Mouse (Mus musculus) thymus, adult 2 months (tissue): ENCODE measurements around the gene Nudt22. TPM values are rescaled to one million over a fixed set of nuclear protein-coding genes. Genes with fewer than 3 reads are reported as not detected.

Experiments used
- DNase-seq: peaks from one replicate; pipeline ENCODE4 v3.0.0; 2021
- H3K27ac ChIP-seq: fragments of 200-500 bp; 2 replicates; pipeline ENCODE4 v1.5.1; 2012; ENCODE audit warnings: low read length, control low read depth; ENCODE audit not compliant: control insufficient read depth, insufficient read depth
- H3K27me3 ChIP-seq: fragments of 200-500 bp; 2 replicates; pipeline ENCODE4 v1.6.1; 2012; ENCODE audit warnings: mild to moderate bottlenecking, low read length, moderate library complexity, mixed read lengths; ENCODE audit not compliant: control insufficient read depth, insufficient read depth
- H3K36me3 ChIP-seq: fragments of 200-500 bp; 2 replicates; pipeline ENCODE4 v1.6.1; 2012; ENCODE audit warnings: mild to moderate bottlenecking, low read length, moderate library complexity; ENCODE audit not compliant: control insufficient read depth, insufficient read depth
- H3K4me1 ChIP-seq: fragments of 200-500 bp; replicated peaks from 2 replicates; pipeline ENCODE4 v1.6.1; 2012; ENCODE audit warnings: low read length; ENCODE audit not compliant: control insufficient read depth, insufficient read depth
- H3K4me3 ChIP-seq: fragments of 200-500 bp; 2 replicates; pipeline ENCODE4 v1.5.1; 2012; ENCODE audit warnings: mild to moderate bottlenecking, low read length, control low read depth, moderate library complexity; ENCODE audit not compliant: control insufficient read depth, insufficient read depth
- CTCF ChIP-seq: fragments of 200-500 bp; IDR thresholded peaks from 2 replicates; pipeline ENCODE4 v1.5.1; 2012; ENCODE audit warnings: mild to moderate bottlenecking, control low read depth, low read length, moderate library complexity, borderline replicate concordance; ENCODE audit not compliant: control insufficient read depth, poor library complexity, insufficient read depth; ENCODE audit errors: extremely low read depth
- POLR2A ChIP-seq: fragments of 200-500 bp; IDR thresholded peaks from 2 replicates; pipeline ENCODE4 v1.6.1; 2012; ENCODE audit warnings: mild to moderate bottlenecking, low read length, control low read depth, moderate library complexity; ENCODE audit not compliant: control insufficient read depth, poor library complexity, insufficient read depth; ENCODE audit errors: extremely low read depth
- WGBS: fragments of 180-500 bp; shearing (Covaris S2); methylation state at CpG from one replicate; pipeline ENCODE4 v1.1.7; 2018; 5-methylcytosine and 5-hydroxymethylcytosine counted together
- polyA plus RNA-seq: library from polyadenylated mRNA; depleted of rRNA; stranded (reverse); fragments of >200 nt; gene quantifications from 2 replicates; pipeline ENCODE4 v1.2.3, GENCODE M21; 2012

Gene Nudt22
- polyA plus RNA-seq, 1 experiment = 46.5 TPM

DNA sequence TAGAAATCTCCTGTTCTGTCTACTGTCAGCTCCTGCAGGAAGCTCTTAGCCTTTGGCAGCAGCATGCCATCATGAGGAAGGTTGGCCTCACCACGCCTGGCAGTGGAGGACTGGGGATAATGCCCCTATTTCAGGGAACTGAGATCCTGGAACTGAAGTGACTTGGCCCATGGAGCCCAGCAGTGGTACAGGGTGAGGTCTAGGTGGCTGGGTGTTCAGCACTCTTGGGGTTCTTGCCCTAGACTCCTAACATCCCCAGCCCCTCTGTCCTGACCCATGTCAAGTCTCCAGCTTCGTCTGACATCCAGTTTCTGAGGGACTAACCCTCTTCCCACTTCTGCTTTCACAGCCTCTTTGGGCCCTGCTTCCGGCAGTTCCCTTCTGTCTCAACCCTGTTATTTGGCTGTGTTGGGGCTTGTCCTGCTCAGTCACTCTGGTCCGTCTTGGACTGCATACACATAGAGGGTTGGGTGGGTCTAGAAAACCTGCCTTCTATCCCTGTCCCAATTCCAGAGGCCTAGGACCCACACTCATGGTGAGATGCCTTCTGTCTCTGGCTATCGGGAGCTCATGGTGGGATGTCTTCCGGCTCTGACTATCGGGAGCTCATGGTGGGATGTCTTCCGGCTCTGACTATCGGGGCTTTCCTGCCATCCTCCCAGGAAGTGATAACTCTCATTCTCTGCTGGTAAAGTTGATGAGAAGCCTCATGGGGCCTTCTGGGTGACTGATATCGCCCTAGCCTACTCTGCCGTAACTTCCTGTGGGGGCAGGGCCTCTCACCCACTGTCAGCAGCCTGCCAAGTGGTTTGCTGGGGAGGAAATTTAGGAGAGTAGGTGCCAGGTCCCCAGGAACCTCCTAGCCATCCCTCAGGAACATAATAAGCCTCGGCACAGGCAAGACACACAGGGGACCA is 21.9 kb upstream of the Nudt22 start:
- Histone ChIP-seq H3K27me3 (no peaks in the 10 kb centered on the region), H3K4me3 (peak overlapping the region; percentile 90), H3K4me1 (peaks cover 19% of the 10 kb centered on the region), H3K27ac (peak overlapping the region; percentile 93), H3K36me3 (peaks cover 38% of the 10 kb centered on the region)
- TF ChIP-seq CTCF (no peak), POLR2A (peak; percentile 4; the same call in 1 of the 2 replicates)
- WGBS = 14% methylated on average over 12 of the region's 12 CpGs
- DNase-seq = peak; percentile 57

DNA sequence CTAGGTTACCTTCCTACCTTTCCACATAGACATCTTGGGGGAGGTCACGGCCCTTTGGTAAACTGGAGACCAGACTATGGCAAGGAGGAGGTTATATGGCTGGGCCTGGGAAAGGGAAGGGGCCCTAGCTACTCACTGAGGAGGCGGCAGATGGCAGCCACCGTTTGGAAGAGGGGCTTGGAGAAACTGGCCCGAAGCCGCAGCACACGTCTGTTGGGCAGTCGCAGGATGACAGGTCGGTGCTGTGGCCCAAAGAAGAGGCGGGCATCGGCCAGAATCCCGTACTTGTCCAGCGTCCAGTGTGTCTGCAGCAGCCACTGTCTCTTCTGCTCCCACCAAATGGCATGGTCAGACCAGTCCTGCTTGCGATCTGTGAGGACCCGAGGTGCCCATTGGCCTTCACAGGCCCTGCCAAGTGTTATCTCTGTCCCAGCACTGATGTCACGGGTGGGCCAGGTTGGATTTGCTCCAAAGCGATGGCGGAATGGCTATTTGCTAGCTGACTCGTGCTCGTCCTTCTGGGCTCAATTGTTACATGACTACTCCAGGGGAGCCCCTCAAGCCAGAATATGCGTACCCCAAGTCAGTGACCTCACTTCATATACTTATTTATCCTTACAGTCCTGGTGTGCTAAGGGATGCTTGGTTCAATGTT is 18.7 kb upstream of the Nudt22 start:
- H3K36me3 ChIP-seq = peaks cover 25% of the 10 kb centered on the region
- TF ChIP-seq POLR2A = no peak
- no peak for TF ChIP-seq CTCF
- H3K4me3 ChIP-seq = no peak overlapping the region
- 98% methylated on average over 20 of the region's 20 CpGs for WGBS
- no peak overlapping the region for H3K27ac ChIP-seq
- H3K4me1 ChIP-seq = peaks cover 12% of the 10 kb centered on the region
- no peak for DNase-seq
- H3K27me3 ChIP-seq = no peaks in the 10 kb centered on the region

DNA sequence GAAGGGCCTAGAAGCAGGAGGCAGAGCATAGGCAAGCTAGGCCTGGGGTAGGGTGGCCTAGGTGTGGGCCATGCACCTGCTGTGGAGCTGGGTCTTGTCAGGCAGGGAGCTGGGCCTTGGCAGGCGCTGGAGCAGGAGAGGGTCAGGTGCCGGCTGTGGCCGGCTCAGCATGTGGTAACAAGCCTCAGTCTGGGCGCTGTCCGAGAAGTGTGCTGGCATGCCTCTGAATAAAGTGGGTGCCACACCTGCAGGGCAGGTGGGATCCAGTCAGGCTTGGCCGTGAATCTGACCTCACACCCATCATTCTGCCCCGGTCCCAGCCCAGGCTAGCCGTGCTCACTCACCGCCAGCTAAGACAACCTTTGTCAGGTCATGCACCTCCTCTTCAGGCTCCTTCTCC is 18.1 kb upstream of the Nudt22 start:
- WGBS = 99% methylated on average over 9 of the region's 9 CpGs
- H3K27ac ChIP-seq = no peak overlapping the region
- H3K4me3 ChIP-seq = no peak overlapping the region
- peaks cover 10% of the 10 kb centered on the region for H3K4me1 ChIP-seq
- no peaks in the 10 kb centered on the region for H3K27me3 ChIP-seq
- no peak for DNase-seq
- peaks cover 25% of the 10 kb centered on the region for H3K36me3 ChIP-seq
- TF ChIP-seq POLR2A (no peak), CTCF (no peak)

DNA sequence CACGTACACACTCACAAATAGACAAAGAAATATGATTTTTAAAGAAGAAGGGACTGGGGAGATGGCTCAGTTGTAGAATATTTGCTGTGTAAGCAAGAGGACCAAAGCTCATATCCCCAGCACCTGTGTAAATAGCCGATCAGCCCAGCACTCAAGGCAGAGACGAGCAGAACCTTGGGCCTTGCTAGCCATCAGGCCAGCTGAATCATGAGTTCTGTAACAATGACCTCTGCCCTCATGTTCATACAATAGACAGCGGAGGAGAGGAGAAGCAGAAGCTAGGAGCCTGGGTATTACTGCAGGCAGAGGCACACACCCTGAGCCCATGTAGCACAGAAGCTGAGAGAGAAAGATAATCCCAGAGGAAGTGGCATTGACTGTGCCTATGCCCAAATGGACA is 16.5 kb upstream of the Nudt22 start:
- WGBS = 95% methylated on average over 4 of the region's 4 CpGs
- no peak for TF ChIP-seq CTCF
- no peak for TF ChIP-seq POLR2A
- no peak overlapping the region for H3K4me3 ChIP-seq
- no peak for DNase-seq
- H3K4me1 ChIP-seq = peaks cover 5% of the 10 kb centered on the region
- peaks cover 30% of the 10 kb centered on the region for H3K36me3 ChIP-seq
- no peaks in the 10 kb centered on the region for H3K27me3 ChIP-seq
- no peak overlapping the region for H3K27ac ChIP-seq

DNA sequence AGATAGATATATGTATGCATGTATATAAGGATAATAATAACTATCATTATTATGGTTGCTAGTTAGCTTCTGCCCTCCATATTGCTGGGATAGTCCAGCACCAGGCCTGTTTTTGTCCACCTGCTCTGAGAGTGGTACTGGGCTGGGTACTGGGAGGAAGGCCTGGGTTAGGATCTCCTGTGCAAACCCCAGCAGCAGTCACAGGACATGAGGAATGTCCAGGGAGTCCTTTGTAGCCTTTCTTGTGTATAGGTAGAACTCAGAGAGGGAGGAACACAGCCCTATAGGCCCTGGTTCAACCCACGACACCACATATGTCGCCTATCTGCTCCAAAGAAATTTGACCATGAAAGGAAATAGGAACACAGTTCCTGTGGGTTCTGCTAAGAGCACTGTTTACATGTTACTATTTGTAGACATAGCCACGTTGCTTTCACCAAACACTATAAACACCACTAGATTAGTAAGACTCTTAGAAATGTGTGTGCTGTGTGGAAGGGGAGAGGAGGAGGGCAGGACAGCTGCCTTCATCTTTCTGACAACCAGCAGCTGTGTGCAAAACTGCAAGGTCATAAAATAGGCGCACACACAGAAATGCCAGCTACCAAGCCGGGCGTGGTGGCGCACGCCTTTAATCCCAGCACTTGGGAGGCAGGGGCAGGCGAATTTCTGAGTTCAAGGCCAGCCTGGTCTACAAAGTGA is 11.1 kb upstream of the Nudt22 start:
- DNase-seq = no peak
- 94% methylated on average over 9 of the region's 9 CpGs for WGBS
- no peak for TF ChIP-seq POLR2A
- no peaks in the 10 kb centered on the region for H3K27me3 ChIP-seq
- no peak overlapping the region for H3K27ac ChIP-seq
- no peak overlapping the region for H3K4me3 ChIP-seq
- H3K36me3 ChIP-seq = peaks cover 28% of the 10 kb centered on the region
- H3K4me1 ChIP-seq = no peaks in the 10 kb centered on the region

DNA sequence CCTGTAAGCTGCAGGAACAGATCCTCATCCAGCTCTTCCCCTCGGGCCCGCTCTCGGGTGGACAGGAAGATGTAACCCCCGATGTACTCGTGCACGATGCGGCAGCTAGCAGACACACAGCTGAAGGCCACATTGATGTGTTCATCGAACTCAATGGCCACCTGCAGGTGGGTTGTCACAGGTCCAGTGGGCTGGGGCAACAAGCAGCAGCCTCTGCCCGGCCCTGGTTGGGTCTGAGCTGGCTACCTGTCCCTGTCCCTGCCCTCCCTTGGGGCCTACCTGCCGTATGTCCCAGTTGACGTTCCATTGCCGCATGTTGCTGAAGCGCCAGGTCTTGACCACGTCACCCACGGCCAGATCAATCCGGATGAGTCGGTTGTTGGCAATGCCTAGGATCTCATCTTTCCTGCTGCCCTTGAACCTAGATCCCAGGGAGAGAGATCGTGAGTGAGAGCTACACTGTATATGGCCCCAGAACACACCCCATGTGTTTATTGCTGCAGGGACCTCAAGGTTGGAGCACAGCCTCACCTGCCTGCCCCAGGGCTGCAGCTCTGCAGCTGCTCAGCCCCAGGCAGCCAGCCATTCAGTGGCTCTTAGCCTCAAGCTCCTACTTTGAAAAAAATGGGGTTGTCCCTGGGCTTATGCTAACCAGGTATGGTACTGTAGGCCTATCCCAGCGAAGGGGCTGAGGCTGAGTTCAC is 3.6 kb upstream of the Nudt22 start:
- DNase-seq = no peak
- H3K4me3 ChIP-seq = no peak overlapping the region
- H3K27ac ChIP-seq = no peak overlapping the region
- 94% methylated on average over 19 of the region's 19 CpGs for WGBS
- no peaks in the 10 kb centered on the region for H3K27me3 ChIP-seq
- TF ChIP-seq CTCF = no peak
- H3K36me3 ChIP-seq = peaks cover 53% of the 10 kb centered on the region
- peaks cover 33% of the 10 kb centered on the region for H3K4me1 ChIP-seq
